Mouse (Mus musculus): ENCODE measurements at regions not wholly inside any gene's neighbourhood (a gene's known extent, or its start where the extent isn't known, plus 50 kb on each side); places are given as distances from the start of the nearest gene placed in this dataset.

- H3K9me3 ChIP-seq (ENCODE audit: control insufficient read depth, low read length) = no peaks in the 10 kb centered on the region
- H3K36me3 ChIP-seq (ENCODE audit: control insufficient read depth, insufficient read depth, low read length) = no peaks in the 10 kb centered on the region
- H3K9ac ChIP-seq (replicated peaks; ENCODE audit: low read depth, low read length) = no peak overlapping the region
- no peak overlapping the region for H3K4me2 ChIP-seq (ENCODE audit: low read depth, low read length)
- no peak for ATAC-seq (ENCODE audit: low read depth)
- no peak overlapping the region for H3K27ac ChIP-seq (ENCODE audit: low read depth, low read length)
- no peak overlapping the region for H3K4me3 ChIP-seq (ENCODE audit: low read depth, low read length)
- no peaks in the 10 kb centered on the region for H3K27me3 ChIP-seq (ENCODE audit: control insufficient read depth, insufficient read depth, low read length)
- no peaks in the 10 kb centered on the region for H3K4me1 ChIP-seq (ENCODE audit: control insufficient read depth, insufficient read depth, low read length)
- WGBS = 87% methylated on average over 3 of the region's 3 CpGs
Observed at GRCm38 (mm10) chr3:140619885-140620284, 592.3 kb downstream of the Pdha2 start.
